Mouse (Mus musculus) cerebellum, postnatal 36 days (tissue): ENCODE data around the gene Lhx8.

Experiments used
- DNase-seq, 2 experiments: peaks; one replicate each; pipeline ENCODE4 v3.0.0; 2021 to 2022; ENCODE audit warnings: mixed read lengths in 2 of 2

Lhx8 gene

DNA sequence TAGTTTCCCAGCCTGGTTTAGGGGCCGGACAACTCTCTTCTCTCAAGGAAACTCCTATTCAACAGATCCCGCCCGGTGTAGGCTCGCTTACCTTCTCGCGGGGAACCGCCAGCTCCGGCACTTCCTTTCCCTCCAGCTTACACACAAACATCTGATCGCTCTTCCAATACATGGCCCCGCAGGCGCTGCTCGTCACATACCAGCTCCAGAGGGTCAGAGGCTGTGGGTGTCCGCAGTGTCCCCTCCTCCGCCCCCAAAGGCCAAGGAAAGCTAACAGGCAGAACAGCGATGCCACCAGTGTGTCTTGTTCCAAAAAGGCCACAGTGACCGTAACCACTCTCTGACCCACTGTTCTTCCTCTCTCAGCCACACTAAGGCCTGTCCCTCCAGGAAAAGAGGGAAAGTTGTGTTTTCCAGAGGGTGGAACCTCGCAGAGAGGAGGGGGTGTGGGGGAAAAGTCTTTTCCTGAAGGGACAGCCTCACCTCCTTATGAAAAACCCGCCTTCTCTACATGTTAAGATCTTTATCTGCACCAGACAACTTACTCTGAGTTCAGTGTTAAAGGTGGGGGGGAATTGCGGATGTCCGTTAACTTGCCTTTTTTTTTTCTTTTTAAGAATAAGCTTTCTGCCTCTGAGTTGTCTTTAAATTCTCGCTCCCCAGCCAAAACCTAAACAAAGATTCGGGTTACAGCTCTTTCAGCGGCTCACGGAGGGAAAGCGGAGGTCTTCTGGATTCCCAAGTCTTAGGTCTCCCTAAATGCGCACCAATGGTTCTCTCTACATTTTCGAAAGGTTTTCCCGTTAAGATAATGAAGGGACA lies at the start of gene Lhx8:
Lhx8 (minus strand) TSS at position 479 of the 822 bp plus-strand sequence.
- DNase-seq = peak in 1 of 2 experiments; percentile 24

DNA sequence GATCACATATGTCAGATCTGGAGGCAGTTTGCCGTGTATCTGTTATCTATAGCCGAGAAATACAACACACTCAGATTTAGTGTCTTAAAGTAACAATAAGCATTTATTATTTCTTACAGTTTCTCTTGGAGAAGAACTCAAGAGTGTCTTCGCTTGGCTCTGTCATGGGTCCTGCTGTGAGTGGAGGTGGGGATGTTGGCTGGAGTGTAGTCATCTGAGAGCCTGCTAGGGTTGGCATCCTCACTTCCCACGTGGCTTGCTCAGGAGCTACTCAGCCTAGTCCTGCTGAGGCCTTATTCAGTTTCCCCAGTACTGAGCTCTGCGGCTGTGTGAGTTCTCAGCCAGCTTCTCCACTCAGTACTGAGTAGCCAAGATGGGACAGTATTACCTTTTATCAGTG lies 43.1 kb upstream of the Lhx8 start:
- no peak for DNase-seq

DNA sequence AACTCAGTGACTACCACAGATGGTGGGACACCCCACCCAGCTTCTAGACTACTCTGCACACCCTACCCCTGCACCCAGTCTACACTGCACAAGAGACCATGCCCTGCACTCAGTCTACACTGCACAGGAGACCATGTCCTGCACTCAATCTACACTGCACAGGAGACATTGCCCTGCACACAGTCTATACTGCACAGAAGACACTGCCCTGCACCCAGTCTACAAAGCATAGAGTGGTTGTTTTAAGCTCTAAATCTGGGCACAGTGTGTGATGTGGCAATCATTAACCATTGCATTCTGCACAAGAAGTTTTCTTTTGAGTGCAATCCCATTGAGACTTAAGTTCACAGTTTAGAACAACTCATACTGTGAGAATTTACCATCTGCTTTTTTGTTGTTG lies 42.2 kb upstream of the Lhx8 start:
- no peak for DNase-seq

DNA sequence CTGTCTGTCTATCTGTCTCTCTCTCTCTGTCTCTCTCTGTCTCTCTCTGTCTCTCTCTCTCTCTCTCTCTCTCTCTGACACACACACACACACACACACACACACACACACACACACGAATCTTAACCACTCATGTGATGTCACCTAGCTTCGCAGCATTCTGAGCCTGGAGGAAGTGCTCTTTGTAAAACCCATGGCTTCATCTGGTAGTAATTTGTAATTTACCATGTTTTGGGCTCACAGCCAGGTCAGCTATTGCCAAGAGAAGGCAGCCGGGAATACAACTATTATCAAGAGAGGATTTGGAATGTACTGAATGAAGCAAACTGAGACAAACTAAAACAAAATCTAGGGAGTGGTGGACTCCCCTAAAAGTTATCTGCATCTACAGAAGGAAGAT lies 36.9 kb upstream of the Lhx8 start:
- DNase-seq = no peak

DNA sequence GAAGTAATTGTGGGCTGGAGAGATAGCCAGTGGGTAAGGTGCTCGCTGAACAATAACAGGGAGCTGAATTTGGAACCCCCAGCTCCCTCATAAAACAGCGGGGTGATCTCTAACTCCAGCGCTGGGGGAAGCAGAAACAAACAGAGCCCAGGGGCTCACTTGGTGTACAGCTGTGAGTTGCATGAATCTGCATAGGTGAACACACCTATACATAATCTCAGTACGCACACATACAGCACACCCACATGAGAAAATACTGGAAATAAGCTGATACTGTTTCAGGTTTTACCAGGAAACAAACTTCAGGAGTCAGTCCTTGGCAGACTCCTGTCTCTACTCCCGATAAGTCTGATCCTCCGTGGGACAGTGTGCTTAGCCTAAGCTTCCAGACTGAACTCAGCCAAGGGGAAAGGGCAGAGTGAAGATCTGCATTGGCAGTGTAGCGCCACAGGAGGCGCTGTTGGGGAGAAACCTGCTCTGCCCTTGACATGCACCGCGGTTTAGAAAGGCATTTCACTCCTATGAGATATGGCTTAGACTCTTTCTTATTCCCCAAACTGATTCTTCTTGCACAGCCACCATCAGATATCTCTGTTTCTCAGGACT lies 34.2 kb upstream of the Lhx8 start:
- DNase-seq = no peak

DNA sequence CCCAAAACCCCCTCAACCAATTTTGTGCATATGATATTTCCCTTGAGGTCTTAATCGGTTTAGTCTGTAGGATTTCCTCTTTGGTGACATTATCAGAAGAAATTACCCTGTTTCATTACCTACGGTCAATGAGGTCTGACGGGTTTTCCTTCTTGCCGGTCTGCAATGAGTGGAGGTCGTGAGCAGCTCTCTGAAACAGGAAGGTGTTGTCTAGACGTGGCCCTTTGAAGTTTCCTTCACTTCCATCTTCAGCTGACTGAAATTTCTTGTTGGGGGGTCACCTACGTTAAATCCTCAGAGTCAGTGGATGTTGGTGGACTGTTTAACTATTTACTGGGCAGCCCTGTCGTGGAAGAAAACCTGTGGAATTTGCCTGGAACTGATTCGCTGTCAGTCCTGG lies 33.0 kb upstream of the Lhx8 start:
- no peak for DNase-seq

DNA sequence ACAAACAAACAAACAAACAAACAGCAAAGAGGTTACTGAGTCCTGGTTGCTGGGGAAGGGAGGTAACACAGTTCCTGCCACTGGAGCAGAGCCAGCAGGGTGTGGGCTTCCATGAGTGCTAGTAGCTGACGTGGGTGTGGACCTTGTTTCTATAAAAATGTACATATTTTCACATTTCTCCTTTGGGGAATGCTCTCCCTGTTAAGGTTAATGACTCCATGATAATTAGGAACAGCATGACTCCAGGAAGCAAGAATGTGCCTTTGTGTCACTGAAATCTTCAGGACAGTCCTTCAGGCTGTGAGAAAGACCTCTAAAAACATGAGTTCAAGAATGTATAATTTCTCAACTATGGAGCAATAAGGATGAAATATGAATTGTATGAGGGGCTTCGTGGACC lies 28.8 kb upstream of the Lhx8 start:
- DNase-seq = no peak

DNA sequence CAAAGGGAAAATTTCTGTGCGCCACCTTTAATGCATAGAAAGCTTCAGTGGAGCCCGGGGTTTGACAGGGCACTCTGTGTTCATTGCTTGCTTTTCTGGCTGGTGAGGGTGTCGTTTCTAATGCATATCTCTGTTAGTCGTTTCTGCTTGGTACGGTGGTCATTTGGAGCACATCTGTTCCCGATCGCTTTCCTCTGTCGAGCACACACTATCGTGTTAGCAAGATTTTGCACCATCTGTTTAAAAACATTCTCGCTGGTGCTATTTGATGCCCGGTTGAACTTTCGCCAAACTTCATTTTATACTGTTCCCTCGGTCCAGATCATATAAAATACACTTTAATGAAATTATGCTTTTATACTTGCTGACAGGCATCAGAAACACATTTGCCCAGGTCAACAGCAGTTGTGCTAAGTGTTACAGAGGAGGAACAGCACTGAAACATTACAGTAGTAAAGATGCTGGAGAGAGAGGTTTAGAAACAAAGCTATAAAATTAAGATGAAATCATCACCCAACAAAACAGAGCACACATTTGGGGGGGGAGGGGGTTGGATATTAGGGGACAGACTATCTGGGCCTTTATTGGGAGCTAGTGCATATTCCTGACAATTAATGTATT lies 9.9 kb upstream of the Lhx8 start:
- DNase-seq = no peak

DNA sequence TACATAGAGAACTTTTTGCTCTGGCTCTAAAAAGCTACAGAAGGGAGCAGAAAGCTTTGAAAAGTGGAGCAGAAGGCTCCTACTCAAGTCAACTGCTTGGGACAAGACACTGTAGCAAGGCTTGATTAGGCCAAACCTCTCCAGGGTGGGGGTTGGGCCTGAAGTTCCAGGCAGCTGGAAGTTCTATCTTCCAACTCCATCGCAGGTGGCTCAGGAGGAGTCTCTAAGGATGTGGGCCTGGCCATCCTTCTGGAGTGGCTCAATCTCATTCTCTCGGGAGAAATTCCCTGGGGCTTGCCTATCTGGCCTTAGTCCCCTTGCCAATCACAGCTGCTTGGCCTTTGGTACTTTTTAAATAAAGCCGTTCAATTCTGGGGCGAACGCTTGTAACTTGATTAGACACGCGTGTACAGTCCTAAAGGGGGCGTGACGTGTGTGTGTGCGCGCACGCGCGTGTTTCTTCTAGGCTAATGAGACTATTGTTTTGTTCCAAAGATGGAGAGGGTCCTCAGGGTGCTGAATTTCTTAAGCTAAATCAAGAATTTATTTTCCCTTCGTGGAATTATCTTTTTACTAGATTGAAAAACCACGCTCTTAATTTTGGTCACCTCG lies 9.3 kb upstream of the Lhx8 start:
- no peak for DNase-seq

DNA sequence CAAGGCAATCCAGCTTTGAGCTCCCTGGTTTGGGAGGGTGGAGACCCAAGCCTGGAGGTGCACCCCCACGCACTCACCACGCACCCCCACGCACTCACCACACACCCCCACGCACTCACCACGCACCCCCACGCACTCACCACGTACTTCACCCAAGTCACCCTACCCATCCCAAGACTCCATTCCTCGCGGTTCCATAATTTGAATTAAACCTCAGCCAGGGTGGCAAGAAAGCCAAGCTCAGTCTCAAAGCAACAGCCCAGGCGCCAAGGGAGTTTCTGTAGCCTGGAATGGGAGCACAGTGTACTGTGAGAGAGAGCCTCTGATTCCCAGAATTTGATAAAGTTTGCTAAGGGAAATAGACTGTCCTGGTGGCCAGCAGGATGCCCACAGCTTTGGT lies 4.3 kb upstream of the Lhx8 start:
- no peak for DNase-seq

DNA sequence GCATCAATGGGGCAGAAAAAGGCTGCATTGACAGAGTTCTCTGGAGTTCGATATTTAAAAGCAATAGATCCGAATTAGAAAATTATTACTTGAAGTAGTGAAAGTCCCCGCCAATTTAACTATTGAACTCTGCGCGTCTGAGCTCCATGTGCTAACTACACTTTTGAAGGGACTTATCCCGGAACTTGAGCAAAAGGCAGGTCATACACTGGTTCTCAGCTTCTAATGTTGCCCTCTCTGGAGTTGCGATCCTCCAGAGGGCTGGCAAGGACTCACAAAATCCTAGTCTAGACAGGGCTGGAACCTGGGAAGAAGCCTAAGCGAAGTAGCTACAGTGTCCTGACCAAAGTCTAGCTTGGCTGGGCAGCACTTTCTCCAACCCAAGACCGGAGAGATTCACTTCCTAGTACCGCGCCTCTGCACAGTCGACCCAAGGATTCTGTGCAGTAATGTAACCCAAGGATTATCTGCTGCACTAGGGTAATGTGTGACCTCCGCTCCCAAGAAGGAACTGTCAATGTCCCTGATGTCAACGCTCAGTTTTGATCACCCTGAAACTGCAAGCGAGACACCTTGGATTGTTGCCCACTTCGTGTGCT lies 3.0 kb upstream of the Lhx8 start:
- DNase-seq = no peak

DNA sequence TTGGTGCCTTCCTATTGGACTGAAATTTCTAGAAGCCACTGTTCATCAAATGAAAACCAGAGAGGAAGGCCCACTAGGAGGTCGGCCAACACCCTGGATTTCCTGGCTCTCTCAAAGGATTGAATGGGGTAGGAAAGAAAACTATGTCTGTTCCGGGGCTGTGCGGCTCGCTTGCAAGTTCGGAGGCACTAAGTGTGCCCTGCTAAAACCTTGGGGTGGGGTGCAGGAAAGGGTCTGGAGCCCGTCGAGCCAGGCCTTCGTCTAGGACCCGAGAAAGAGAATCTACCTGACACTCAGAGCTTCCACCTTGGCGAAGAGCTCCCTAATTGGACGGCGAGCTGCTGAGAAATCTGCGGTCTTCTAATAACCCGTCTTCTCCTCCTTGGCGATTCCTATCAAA lies 2.5 kb upstream of the Lhx8 start:
- DNase-seq = no peak

DNA sequence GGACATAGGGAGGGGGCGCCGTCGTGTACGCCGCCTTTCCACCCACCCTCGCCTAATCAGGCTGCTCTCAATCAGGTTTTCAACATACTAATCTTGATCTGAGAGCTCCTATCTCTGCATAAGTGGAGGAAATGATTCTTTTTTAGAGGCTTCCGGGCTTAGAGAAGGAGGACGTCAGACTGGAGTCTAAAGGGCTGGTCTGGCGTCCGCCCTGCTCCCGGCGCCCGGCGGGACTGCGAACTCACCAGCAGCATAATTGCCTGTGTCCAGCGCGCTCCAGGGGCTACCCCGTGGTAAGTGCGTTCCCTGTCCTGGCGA lies 1.7 kb upstream of the Lhx8 start:
- DNase-seq = peak in 1 of 2 experiments; percentile 5

DNA sequence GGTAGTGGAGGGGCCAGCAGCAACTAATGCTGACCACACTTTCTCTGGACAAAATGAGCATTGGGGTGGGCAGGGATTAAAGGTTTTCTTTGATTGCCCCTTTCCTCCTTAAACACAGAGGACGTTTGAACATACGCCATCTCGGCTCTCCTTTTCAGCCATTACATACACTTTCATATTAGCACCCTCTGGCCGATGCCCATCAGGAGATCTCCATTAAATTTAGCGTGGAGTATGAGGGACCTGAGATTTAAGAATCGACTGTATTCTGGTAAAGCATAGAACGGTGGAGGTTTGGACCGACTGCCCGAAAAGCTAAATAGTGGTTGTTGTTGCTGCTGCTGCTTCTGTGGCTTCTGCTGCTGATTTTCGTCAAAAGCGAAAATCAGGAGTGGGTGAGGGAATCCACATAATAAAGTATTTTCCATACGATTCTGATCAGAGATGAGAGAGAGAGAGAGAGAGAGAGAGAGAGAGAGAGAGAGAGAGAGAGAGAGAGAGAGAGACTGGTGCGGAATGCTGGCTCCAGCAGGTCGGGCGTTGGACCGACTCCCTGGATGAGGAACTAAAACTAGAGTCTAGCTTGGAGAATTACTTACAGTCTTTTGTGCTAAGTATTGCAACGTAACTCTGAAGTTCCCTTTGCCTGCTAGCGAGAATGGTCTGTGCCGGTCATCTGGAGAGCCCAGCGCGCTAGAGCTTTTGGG lies 1.2 kb upstream of the Lhx8 start:
- peak in 1 of 2 experiments; percentile 8 for DNase-seq

DNA sequence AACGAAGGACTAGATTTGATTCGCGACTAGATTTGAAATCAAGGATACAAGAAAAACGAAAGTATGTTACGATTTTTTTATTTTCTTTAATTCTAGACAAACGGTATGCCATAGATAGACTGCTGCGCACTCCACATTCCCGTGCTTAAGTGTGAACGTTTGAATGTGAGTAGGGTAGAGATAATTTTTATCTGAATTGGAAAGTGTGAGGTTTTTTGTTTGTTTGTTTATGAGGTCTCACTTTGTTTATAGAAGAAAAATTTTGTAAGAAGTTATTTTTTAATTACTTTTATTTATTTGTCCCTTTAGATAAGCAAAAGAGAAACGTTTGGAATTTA lies 513 bp upstream of the Lhx8 start:
- DNase-seq = no peak

DNA sequence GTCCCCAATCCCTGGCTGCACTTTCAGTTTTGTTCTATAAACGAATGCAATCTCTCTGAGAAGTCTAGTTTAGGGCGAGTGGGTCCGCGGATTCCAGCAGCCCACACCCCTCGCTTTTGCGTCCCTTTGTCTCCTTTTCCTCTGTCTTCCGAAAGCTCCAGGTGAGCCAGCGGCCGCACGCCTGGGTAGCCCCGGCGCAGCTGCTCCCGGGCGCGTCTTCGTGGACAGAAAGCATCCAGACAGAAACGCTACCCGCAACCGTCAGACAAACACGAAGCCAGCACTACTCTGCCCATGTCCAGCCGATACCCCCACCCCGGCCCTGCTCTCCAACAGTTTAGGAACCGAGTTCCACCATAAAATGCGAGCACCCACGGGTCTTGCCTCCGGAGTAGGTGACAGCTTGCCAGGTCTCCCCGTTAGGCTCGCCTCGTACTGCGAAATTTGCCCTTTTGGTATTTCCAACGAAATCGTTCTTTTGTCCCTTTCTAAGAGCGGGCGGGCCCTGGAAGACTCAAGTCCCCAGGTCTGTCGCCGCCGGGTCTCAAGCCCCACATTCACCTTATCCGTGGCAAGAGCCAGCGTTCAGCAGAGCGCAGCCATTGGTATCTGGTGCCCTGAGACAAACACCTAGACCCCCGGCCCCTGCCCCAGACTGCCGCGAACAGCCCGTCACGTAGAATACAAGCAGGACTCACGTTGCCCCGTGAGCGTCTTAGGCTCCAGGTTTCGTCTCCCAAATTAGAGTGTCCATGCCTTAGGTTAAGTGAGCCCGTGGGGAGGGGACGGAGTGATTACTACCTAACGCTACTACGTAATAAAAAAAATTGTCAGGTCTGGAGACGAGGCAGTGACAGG lies 907 bp downstream of the Lhx8 start:
- DNase-seq = peak in 1 of 2 experiments; percentile 31

DNA sequence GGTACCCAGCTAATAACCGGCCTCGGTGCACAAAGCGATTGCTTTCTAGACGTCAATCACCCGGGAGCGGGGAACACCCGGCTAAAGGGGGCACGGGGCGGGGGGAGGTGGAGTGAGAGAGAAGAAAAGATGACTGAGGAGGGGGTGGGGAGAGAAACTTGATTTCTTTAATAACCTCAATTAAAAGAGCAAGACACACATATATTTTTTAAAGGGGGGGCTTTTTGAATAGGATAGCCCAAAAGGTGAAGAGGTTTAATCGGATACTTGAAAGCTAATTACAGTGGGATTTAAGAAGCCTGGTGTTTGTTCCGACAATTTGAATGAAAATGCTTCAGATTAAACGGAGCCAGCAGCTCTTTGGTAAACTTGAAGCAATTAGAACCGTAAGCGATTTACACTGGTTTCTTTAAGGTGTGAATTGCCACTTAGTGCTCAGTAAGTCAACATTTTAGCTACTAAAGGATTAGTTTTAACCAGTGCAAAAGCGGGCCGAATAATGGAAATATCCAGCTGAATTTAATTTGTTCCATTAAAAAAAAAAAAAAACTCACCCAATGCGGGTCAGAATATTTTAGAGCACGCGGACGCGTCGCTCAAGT lies 1.6 kb downstream of the Lhx8 start:
- DNase-seq = no peak

DNA sequence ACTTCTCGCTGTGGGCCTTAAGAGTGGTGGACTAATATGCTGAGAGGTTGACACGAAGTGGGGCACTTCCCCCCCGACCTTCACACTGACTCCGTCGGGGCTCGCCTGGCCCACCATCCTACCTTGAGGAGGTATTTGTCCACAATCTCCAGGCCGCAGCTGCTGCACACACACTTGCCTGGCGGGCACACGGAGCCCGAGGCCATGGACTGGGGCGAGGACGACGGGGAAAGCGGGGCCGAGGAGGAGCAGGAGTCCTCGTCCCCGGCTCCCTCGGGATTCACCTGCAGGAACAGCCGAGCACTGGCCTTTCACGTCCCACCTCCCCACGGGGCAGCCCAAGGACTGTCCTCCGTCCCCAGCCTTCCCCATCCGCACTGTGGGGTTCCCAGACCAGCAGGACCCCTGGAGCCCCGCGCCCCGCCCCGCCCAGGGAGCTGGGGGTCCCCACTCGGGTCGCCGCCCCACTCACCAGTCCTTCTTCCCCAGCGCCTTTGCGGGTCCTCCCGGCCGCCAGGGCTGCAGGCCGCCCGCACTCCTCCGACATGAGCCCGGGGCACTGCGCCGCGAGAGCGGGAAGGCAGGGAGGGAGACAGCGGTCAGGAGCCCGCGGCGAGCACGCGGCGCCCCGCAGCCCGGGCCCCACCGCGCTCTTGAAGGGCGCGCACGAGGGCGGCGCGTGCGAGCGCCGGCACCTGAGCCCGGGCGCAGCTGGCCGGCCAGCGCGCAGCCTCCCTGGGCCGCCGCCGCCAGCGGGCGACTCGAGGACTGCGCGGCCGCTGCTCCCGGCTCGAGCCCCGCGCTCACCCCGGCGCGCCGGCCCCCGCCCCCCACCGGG lies 2.4 kb downstream of the Lhx8 start:
- DNase-seq = no peak

DNA sequence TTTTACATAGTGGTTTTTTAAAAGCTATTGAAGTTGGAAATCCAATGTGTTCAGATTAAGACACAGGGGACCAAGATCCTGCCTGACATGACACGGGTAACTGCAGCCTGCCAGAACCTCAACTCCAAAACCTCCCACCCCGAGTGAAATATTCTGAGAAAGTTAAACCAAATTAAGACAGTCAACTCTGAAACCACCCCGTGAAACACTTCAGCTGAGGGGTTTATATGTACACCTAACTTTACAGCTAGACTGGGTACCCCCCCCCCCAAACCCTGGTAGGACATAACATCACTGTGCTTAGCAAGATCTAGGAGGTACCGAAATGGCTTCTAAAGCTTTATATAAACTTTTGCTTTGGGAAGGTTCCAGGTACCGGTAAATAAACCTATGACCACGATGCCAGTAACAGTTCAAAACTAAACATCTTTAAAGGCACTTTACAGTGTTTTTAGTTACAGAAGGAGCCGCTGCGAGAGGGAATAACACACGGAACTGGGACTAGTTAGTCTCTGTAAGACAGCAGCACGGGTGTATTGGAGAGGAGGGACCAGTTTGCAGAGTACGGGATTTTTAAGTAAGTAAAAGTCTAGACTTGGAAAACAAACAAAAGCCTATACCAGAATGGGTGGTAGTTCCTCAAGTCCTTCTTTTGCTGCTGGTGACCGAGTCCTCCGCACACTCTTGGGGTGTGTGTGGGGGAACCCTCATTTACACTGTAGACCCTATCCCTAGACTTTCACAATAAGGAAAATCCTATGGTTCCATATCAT lies 3.2 kb downstream of the Lhx8 start:
- DNase-seq = no peak
